Comparison of ENCODE assay signal across 7 mouse cellular contexts in genomic region chr11:49245176-49245575, GRCm38 (mm10). TPM values are rescaled to one million over a fixed set of nuclear protein-coding genes. Genes with fewer than 3 reads are reported as not detected.
DNase-seq lines count a peak whose midpoint lies in the region; ATAC-seq lines count a peak whose summit lies in the region.

No protein-coding gene starts in this region.

- H3K4me1 ChIP-seq in embryonic facial prominence, embryonic 12.5 days: peaks cover 32% of the 10 kb centered on the region
- H3K4me1 ChIP-seq in intestine, embryonic 14.5 days (replicated peaks; ENCODE audit: control insufficient read depth, insufficient read depth, low read length): peaks cover 52% of the 10 kb centered on the region
- H3K4me1 ChIP-seq in liver, embryonic 15.5 days (replicated peaks): peaks cover 76% of the 10 kb centered on the region
- peaks cover 32% of the 10 kb centered on the region; the same call in 1 of the 2 replicates for H3K4me1 ChIP-seq in stomach, embryonic 14.5 days (ENCODE audit: control insufficient read depth, insufficient read depth, low read length)

- H3K9me3 ChIP-seq in embryonic facial prominence, embryonic 12.5 days: no peaks in the 10 kb centered on the region
- no peaks in the 10 kb centered on the region for H3K9me3 ChIP-seq in intestine, embryonic 14.5 days (ENCODE audit: control insufficient read depth, low read length)
- H3K9me3 ChIP-seq in liver, embryonic 15.5 days (replicated peaks): no peaks in the 10 kb centered on the region
- no peaks in the 10 kb centered on the region for H3K9me3 ChIP-seq in stomach, embryonic 14.5 days (ENCODE audit: control insufficient read depth, low read depth, low read length)

- H3K27me3 ChIP-seq in embryonic facial prominence, embryonic 12.5 days: no peaks in the 10 kb centered on the region
- H3K27me3 ChIP-seq in intestine, embryonic 14.5 days (replicated peaks; ENCODE audit: control insufficient read depth, insufficient read depth, low read length): no peaks in the 10 kb centered on the region
- no peaks in the 10 kb centered on the region for H3K27me3 ChIP-seq in liver, embryonic 15.5 days
- no peaks in the 10 kb centered on the region for H3K27me3 ChIP-seq in stomach, embryonic 14.5 days (ENCODE audit: control insufficient read depth, insufficient read depth, low read length)

- 14% methylated on average over 7 of the region's 7 CpGs for WGBS in embryonic facial prominence, embryonic 12.5 days
- 22% methylated on average over 7 of the region's 7 CpGs for WGBS in intestine, embryonic 14.5 days
- WGBS in liver, embryonic 15.5 days (ENCODE audit: insufficient replicate concordance): 13% methylated on average over 7 of the region's 7 CpGs
- WGBS in stomach, embryonic 14.5 days: 19% methylated on average over 7 of the region's 7 CpGs

- DNase-seq in 3T3-L1 (ENCODE audit: low read depth, low spot score): peak; percentile 78
- DNase-seq in B cell, adult 2 months: peak; percentile 43 to 46
- peak; percentile 66 for DNase-seq in intestine, embryonic 14.5 days (ENCODE audit: low spot score)
- DNase-seq in ovary, postnatal 10 days (ENCODE audit: low spot score): no peak

- H3K27ac ChIP-seq in embryonic facial prominence, embryonic 12.5 days: peak overlapping the region; percentile 93
- peak overlapping the region; percentile 88; the same call in 1 of the 2 replicates for H3K27ac ChIP-seq in intestine, embryonic 14.5 days (ENCODE audit: low read depth)
- H3K27ac ChIP-seq in liver, embryonic 15.5 days (replicated peaks): peak overlapping the region; percentile 94
- peak overlapping the region; percentile 87; the same call in 1 of the 2 replicates for H3K27ac ChIP-seq in stomach, embryonic 14.5 days (ENCODE audit: low read length)

- no peak overlapping the region for H3K9ac ChIP-seq in embryonic facial prominence, embryonic 12.5 days
- H3K9ac ChIP-seq in intestine, embryonic 14.5 days (ENCODE audit: low read length): no peak overlapping the region
- H3K9ac ChIP-seq in liver, embryonic 15.5 days: peak overlapping the region; percentile 26; the same call in 1 of the 2 replicates
- H3K9ac ChIP-seq in stomach, embryonic 14.5 days (replicated peaks; ENCODE audit: low read depth, low read length): no peak overlapping the region

- no peaks in the 10 kb centered on the region for H3K36me3 ChIP-seq in embryonic facial prominence, embryonic 12.5 days
- H3K36me3 ChIP-seq in intestine, embryonic 14.5 days (ENCODE audit: control insufficient read depth, insufficient read depth, low read length): no peaks in the 10 kb centered on the region
- H3K36me3 ChIP-seq in liver, embryonic 15.5 days (replicated peaks): no peaks in the 10 kb centered on the region
- no peaks in the 10 kb centered on the region for H3K36me3 ChIP-seq in stomach, embryonic 14.5 days (ENCODE audit: control insufficient read depth, insufficient read depth, low read length)

- ATAC-seq in embryonic facial prominence, embryonic 12.5 days (ENCODE audit: insufficient number of reproducible peaks, insufficient read depth, low FRiP score, low TSS enrichment): no peak
- no peak for ATAC-seq in intestine, embryonic 14.5 days (replicated peaks; ENCODE audit: low FRiP score, low TSS enrichment, low read depth)
- ATAC-seq in liver, embryonic 15.5 days (ENCODE audit: insufficient read depth): no peak
- ATAC-seq in stomach, embryonic 14.5 days (ENCODE audit: insufficient number of reproducible peaks, insufficient read depth, low FRiP score, low read depth): no peak

- peak overlapping the region; percentile 43; the same call in 1 of the 2 replicates for H3K4me3 ChIP-seq in embryonic facial prominence, embryonic 12.5 days
- peak overlapping the region; percentile 61 for H3K4me3 ChIP-seq in intestine, embryonic 14.5 days (ENCODE audit: low read depth, low read length)
- H3K4me3 ChIP-seq in liver, embryonic 15.5 days (replicated peaks): peak overlapping the region; percentile 68
- peak overlapping the region; percentile 43; the same call in 1 of the 2 replicates for H3K4me3 ChIP-seq in stomach, embryonic 14.5 days (ENCODE audit: low read depth, low read length)

- H3K4me2 ChIP-seq in embryonic facial prominence, embryonic 12.5 days (replicated peaks): peak overlapping the region; percentile 61
- peak overlapping the region; percentile 73 for H3K4me2 ChIP-seq in intestine, embryonic 14.5 days (ENCODE audit: low read length)
- H3K4me2 ChIP-seq in liver, embryonic 15.5 days: peak overlapping the region; percentile 86
- H3K4me2 ChIP-seq in stomach, embryonic 14.5 days (replicated peaks; ENCODE audit: low read depth, low read length): peak overlapping the region; percentile 62

RNA-seq across cellular contexts. Expression of gene Mgat1, which starts 1.2 kb away (rescaled TPM):
- polyA plus RNA-seq in embryonic facial prominence, embryonic 12.5 days (2016; fragmentation: Nextera tagmentation; extraction: Ambion mirVana): 46.6 and 49.9 TPM in 2 replicates
- 52.9 and 55.4 TPM in 2 replicates for polyA plus RNA-seq in intestine, embryonic 14.5 days (2014; fragmentation: Nextera tagmentation; extraction: Ambion mirVana)
- polyA plus RNA-seq in liver, embryonic 15.5 days (2015; fragmentation: Nextera tagmentation; extraction: Ambion mirVana): 35.1 and 45.6 TPM in 2 replicates
- polyA plus RNA-seq in stomach, embryonic 14.5 days (2014; fragmentation: Nextera tagmentation; extraction: Ambion mirVana): 55.0 and 62.5 TPM in 2 replicates

RNA-seq across cellular contexts. Expression of gene Olfr1393, which starts 32.9 kb away (rescaled TPM):
- polyA plus RNA-seq in embryonic facial prominence, embryonic 12.5 days (2016; fragmentation: Nextera tagmentation; extraction: Ambion mirVana): 0.08 TPM in 1 of 2 replicates, not detected in the other
- 0.12 TPM in 1 of 2 replicates, not detected in the other for polyA plus RNA-seq in intestine, embryonic 14.5 days (2014; fragmentation: Nextera tagmentation; extraction: Ambion mirVana)
- not detected in 2 replicates for polyA plus RNA-seq in liver, embryonic 15.5 days (2015; fragmentation: Nextera tagmentation; extraction: Ambion mirVana)
- 0.28 TPM in 1 of 2 replicates, not detected in the other for polyA plus RNA-seq in stomach, embryonic 14.5 days (2014; fragmentation: Nextera tagmentation; extraction: Ambion mirVana)

RNA-seq across cellular contexts. Expression of gene Olfr1392, which starts 39.9 kb away (rescaled TPM):
- not detected in 2 replicates for polyA plus RNA-seq in embryonic facial prominence, embryonic 12.5 days (2016; fragmentation: Nextera tagmentation; extraction: Ambion mirVana)
- polyA plus RNA-seq in intestine, embryonic 14.5 days (2014; fragmentation: Nextera tagmentation; extraction: Ambion mirVana): not detected in 2 replicates
- polyA plus RNA-seq in liver, embryonic 15.5 days (2015; fragmentation: Nextera tagmentation; extraction: Ambion mirVana): not detected in 2 replicates
- 0.13 TPM in 1 of 2 replicates, not detected in the other for polyA plus RNA-seq in stomach, embryonic 14.5 days (2014; fragmentation: Nextera tagmentation; extraction: Ambion mirVana)

RNA-seq across cellular contexts. Expression of gene Zfp62, which starts 42.1 kb away (rescaled TPM):
- 49.4 and 53.9 TPM in 2 replicates for polyA plus RNA-seq in embryonic facial prominence, embryonic 12.5 days (2016; fragmentation: Nextera tagmentation; extraction: Ambion mirVana)
- 34.5 and 39.6 TPM in 2 replicates for polyA plus RNA-seq in intestine, embryonic 14.5 days (2014; fragmentation: Nextera tagmentation; extraction: Ambion mirVana)
- polyA plus RNA-seq in liver, embryonic 15.5 days (2015; fragmentation: Nextera tagmentation; extraction: Ambion mirVana): 10.2 and 10.4 TPM in 2 replicates
- polyA plus RNA-seq in stomach, embryonic 14.5 days (2014; fragmentation: Nextera tagmentation; extraction: Ambion mirVana): 42.1 and 47.6 TPM in 2 replicates

RNA-seq across cellular contexts. Expression of gene Btnl9, which starts 58.2 kb away (rescaled TPM):
- 0.35 and 0.99 TPM in 2 replicates for polyA plus RNA-seq in embryonic facial prominence, embryonic 12.5 days (2016; fragmentation: Nextera tagmentation; extraction: Ambion mirVana)
- polyA plus RNA-seq in intestine, embryonic 14.5 days (2014; fragmentation: Nextera tagmentation; extraction: Ambion mirVana): 1.8 and 3.0 TPM in 2 replicates
- 0.76 and 1.6 TPM in 2 replicates for polyA plus RNA-seq in liver, embryonic 15.5 days (2015; fragmentation: Nextera tagmentation; extraction: Ambion mirVana)
- 2.4 TPM in 2 replicates for polyA plus RNA-seq in stomach, embryonic 14.5 days (2014; fragmentation: Nextera tagmentation; extraction: Ambion mirVana)
